Mouse (Mus musculus): ENCODE data around the gene Rassf3. TPM values are rescaled to one million over a fixed set of nuclear protein-coding genes. Genes with fewer than 3 reads are reported as not detected.

Rassf3 gene
- total and polyA plus RNA-seq, 3 experiments = 4.0 to 9.0 (median 7.3) TPM

- peak; percentile 24; the same call in 1 of the 2 replicates for TF ChIP-seq JUN (IDR thresholded peaks at IDR 0.05; ENCODE audit: insufficient read depth, low read depth, low read length)
- TF ChIP-seq POLR2AphosphoS2 (IDR thresholded peaks at IDR 0.05; ENCODE audit: low read depth, low read length) = no peak
- TF ChIP-seq SMC3 (IDR thresholded peaks at IDR 0.05; ENCODE audit: low read depth, low read length) = peak; percentile 37
- TF ChIP-seq POLR2A (IDR thresholded peaks at IDR 0.05; ENCODE audit: low read depth, low read length) = no peak
- TF ChIP-seq ZKSCAN1 (IDR thresholded peaks at IDR 0.05; ENCODE audit: borderline replicate concordance, low read depth, low read length) = no peak
- TF ChIP-seq ETS1 (conservative IDR thresholded peaks at IDR 0.05; ENCODE audit: low read depth, low read length) = peak; percentile 93
- TF ChIP-seq NELFE (IDR thresholded peaks at IDR 0.05; ENCODE audit: low read depth, low read length) = no peak
- no peak for TF ChIP-seq ZNF384 (IDR thresholded peaks at IDR 0.05; ENCODE audit: low read depth, low read length)
- peak; percentile 53; the same call in 1 of the 2 replicates for TF ChIP-seq MEF2A (IDR thresholded peaks at IDR 0.05; ENCODE audit: borderline replicate concordance, low read depth, low read length)
- TF ChIP-seq UBTF (IDR thresholded peaks at IDR 0.05; ENCODE audit: low read depth, low read length) = no peak
- TF ChIP-seq CHD1 (IDR thresholded peaks at IDR 0.05; ENCODE audit: low read depth, low read length) = no peak
- peak; percentile 94 for TF ChIP-seq TCF12 (IDR thresholded peaks at IDR 0.05; ENCODE audit: low read depth, low read length)
- TF ChIP-seq MXI1 (IDR thresholded peaks at IDR 0.05; ENCODE audit: low read depth, low read length) = peak; percentile 52; the same call in 1 of the 2 replicates
Measured at GRCm38 (mm10) chr10:121384710-121385109, 91.4 kb downstream of the Rassf3 start (continued).

GRCm38 (mm10) chr10:121381280-121381679, 94.9 kb downstream of the Rassf3 start:
- Histone ChIP-seq H3K27me3 (replicated peaks) (no peaks in the 10 kb centered on the region), H3K9me3 (replicated peaks; ENCODE audit: low read length) (peaks cover 4% of the 10 kb centered on the region), H3K79me2 (replicated peaks; ENCODE audit: control insufficient read depth, extremely low read depth, insufficient read depth, poor library complexity, severe bottlenecking) (no peaks in the 10 kb centered on the region), H3K4me3 (replicated peaks in 1 of 3; ENCODE audit: low read depth in 2 of 3, low read length in 2 of 3, poor library complexity in 1 of 3) (no peak overlapping the region), H3K4me2 (ENCODE audit: insufficient read depth, low read depth, poor library complexity, severe bottlenecking) (no peak overlapping the region), H3K27ac (ENCODE audit: insufficient read depth, low read depth) (no peak overlapping the region), H3K4me1 (ENCODE audit: control insufficient read depth in 1 of 2, insufficient read depth in 2 of 2) (peaks cover 7 to 25% of the 10 kb centered on the region in 2 experiments), H3K9ac (ENCODE audit: insufficient read depth, low read depth) (no peak overlapping the region), H3K36me3 (replicated peaks in 1 of 2; ENCODE audit: control insufficient read depth in 1 of 2, insufficient read depth in 1 of 2, low read length in 1 of 2) (peaks cover 75 to 92% of the 10 kb centered on the region in 2 experiments)
- dilution Hi-C loops (cut with MboI; ENCODE audit: extremely low pct_ligation_motif_present, extremely low pct_unique_long_range_greater_than_20kb, low sequenced_read_pairs) = no loop called here
- TF ChIP-seq EP300 (IDR thresholded peaks at IDR 0.05; ENCODE audit: low read length) = no peak
- no peak for TF ChIP-seq HCFC1 (IDR thresholded peaks at IDR 0.05; ENCODE audit: low read depth, low read length)
- no peak for TF ChIP-seq GABPA (IDR thresholded peaks at IDR 0.05; ENCODE audit: insufficient replicate concordance, low read depth, low read length)
- TF ChIP-seq SIN3A (IDR thresholded peaks at IDR 0.05; ENCODE audit: low read length) = no peak
- no peak for TF ChIP-seq IRF4 (IDR thresholded peaks at IDR 0.05; ENCODE audit: low read depth, low read length)
- no peak for TF ChIP-seq ZKSCAN1 (IDR thresholded peaks at IDR 0.05; ENCODE audit: borderline replicate concordance, low read depth, low read length)
- no peak for TF ChIP-seq POLR2A (IDR thresholded peaks at IDR 0.05; ENCODE audit: low read depth, low read length)
- no peak for TF ChIP-seq UBTF (IDR thresholded peaks at IDR 0.05; ENCODE audit: low read depth, low read length)
- no peak for TF ChIP-seq USF1 (IDR thresholded peaks at IDR 0.05; ENCODE audit: low read depth, low read length)
- TF ChIP-seq ZC3H11A (IDR thresholded peaks at IDR 0.05; ENCODE audit: low read depth, low read length) = no peak
- TF ChIP-seq NELFE (IDR thresholded peaks at IDR 0.05; ENCODE audit: low read depth, low read length) = no peak
- TF ChIP-seq TCF12 (IDR thresholded peaks at IDR 0.05; ENCODE audit: low read depth, low read length) = no peak
- TF ChIP-seq CTCF (conservative IDR thresholded peaks at IDR 0.05 in 1 of 2, IDR thresholded peaks at IDR 0.05 in 1 of 2; ENCODE audit: low read depth in 2 of 2, low read length in 2 of 2) = no peak
- no peak for TF ChIP-seq MYC (IDR thresholded peaks at IDR 0.05; ENCODE audit: low read depth, low read length)
- no peak for TF ChIP-seq POLR2AphosphoS2 (IDR thresholded peaks at IDR 0.05; ENCODE audit: low read depth, low read length)
- TF ChIP-seq JUN (IDR thresholded peaks at IDR 0.05; ENCODE audit: insufficient read depth, low read depth, low read length) = no peak
- no peak for TF ChIP-seq MAZ (IDR thresholded peaks at IDR 0.05; ENCODE audit: low read depth, low read length)
- no peak for TF ChIP-seq RAD21 (IDR thresholded peaks at IDR 0.05; ENCODE audit: low read depth, low read length)
- no peak for TF ChIP-seq KAT2A (IDR thresholded peaks at IDR 0.05; ENCODE audit: insufficient replicate concordance, low read length)
- in situ Hi-C loops (cut with MboI; ENCODE audit: low pct_ligation_motif_present, low pct_unique_long_range_greater_than_20kb, low sequenced_read_pairs) = no loop called here
- no peak for DNase-seq (ENCODE audit: extremely low read depth)

Measured in CH12.LX (cell line).